Mouse (Mus musculus): Measurements from ENCODE around the gene Fam192a.

DNA sequence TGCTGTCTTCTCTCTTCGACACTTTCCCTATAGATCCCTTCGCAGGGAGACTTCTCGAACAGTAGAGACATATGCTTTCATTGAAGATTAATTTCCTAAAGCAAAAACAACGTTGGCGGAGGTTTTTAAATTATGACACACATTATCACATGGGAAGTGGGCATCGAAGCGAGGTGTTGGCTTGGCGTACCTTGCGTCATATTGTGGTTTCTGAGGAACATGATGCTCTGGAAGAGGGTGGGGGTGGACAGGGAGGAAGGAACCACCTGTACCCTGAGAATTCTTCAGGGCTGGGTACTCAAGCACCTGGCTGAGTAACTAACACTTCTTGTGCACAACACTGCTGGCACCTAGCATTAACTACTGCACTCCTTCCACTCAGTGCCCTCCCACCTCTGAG is 77.2 kb downstream of the Fam192a start:
- TF ChIP-seq CTCF (IDR thresholded peaks at IDR 0.05; ENCODE audit: low read depth, low read length) (no peak), TAL1 (conservative IDR thresholded peaks at IDR 0.05; ENCODE audit: low read depth, low read length) (no peak), GATA1 (IDR thresholded peaks at IDR 0.05; ENCODE audit: borderline replicate concordance, low read length) (no peak), POLR2AphosphoS5 (IDR thresholded peaks at IDR 0.05; ENCODE audit: insufficient replicate concordance, low read depth, low read length) (no peak), GATA2 (IDR thresholded peaks at IDR 0.05; ENCODE audit: borderline replicate concordance, low read depth, low read length) (no peak)

All from G1E (cell line).